Mouse (Mus musculus) bone marrow, adult 2 months (tissue): ENCODE results near the gene Macf1. TPM values are rescaled to one million over a fixed set of nuclear protein-coding genes. Genes with fewer than 3 reads are reported as not detected.
"Not testable (repeated sequence)": the region's sequence is repeated elsewhere in the genome, so short reads cannot be mapped to it uniquely, and the experiment has no call there.

Source experiments
- H3K27ac ChIP-seq: fragments of 200-500 bp; 2 replicates; pipeline ENCODE4 v1.5.1; 2012; ENCODE audit warnings: low read depth, mild to moderate bottlenecking, control low read depth, inconsistent platforms, low read length; ENCODE audit not compliant: control insufficient read depth, poor library complexity, insufficient read depth
- H3K4me1 ChIP-seq: fragments of 200-500 bp; 2 replicates; pipeline ENCODE4 v1.6.1; 2011; ENCODE audit warnings: low read length; ENCODE audit not compliant: control insufficient read depth, insufficient read depth
- H3K4me3 ChIP-seq: fragments of 200-500 bp; replicated peaks from 2 replicates; pipeline ENCODE3; 2011; ENCODE audit warnings: mild to moderate bottlenecking, low read depth, low read length, control low read depth; ENCODE audit not compliant: control insufficient read depth
- CTCF ChIP-seq: fragments of 200-500 bp; IDR thresholded peaks from 2 replicates; pipeline ENCODE4 v1.5.1; 2011; ENCODE audit warnings: low read length, control low read depth; ENCODE audit not compliant: control insufficient read depth, insufficient read depth
- POLR2A ChIP-seq: fragments of 200-500 bp; IDR thresholded peaks from 2 replicates; pipeline ENCODE4 v1.6.1; 2011; ENCODE audit warnings: low read depth, mild to moderate bottlenecking, control low read depth, low read length, borderline replicate concordance; ENCODE audit not compliant: control insufficient read depth
- WGBS: fragments of 180-500 bp; shearing (Covaris S2); methylation state at CpG from one replicate; pipeline ENCODE4 v1.1.7; 2018; 5-methylcytosine and 5-hydroxymethylcytosine counted together
- polyA plus RNA-seq: library from polyadenylated mRNA; stranded (reverse); fragments of >200 nt; gene quantifications from 2 replicates; pipeline ENCODE4 v1.2.4, GENCODE M21; 2011; ENCODE audit warnings: low replicate concordance; ENCODE audit not compliant: missing spikeins, insufficient read depth, insufficient read length

The Macf1 gene
- polyA plus RNA-seq, 1 experiment, result 124 TPM

- 86% methylated on average over 4 of the region's 4 CpGs for WGBS
- Histone ChIP-seq H3K4me1 (no peaks in the 10 kb centered on the region), H3K27ac (no peak overlapping the region), H3K4me3 (no peak overlapping the region)
- no peak for TF ChIP-seq POLR2A
- TF ChIP-seq CTCF, result no peak
Measured at GRCm38 (mm10) chr4:123654566-123654965, 29.6 kb downstream of the Macf1 start.

GRCm38 (mm10) chr4:123653446-123653845, 30.7 kb downstream of the Macf1 start:
- WGBS, result 88% methylated on average over 5 of the region's 5 CpGs
- not testable (repeated sequence) for H3K4me3 ChIP-seq, H3K27ac ChIP-seq, H3K4me1 ChIP-seq

- Histone ChIP-seq H3K4me1 (no peaks in the 10 kb centered on the region), H3K27ac (no peak overlapping the region), H3K4me3 (no peak overlapping the region)
- 89% methylated on average over 3 of the region's 3 CpGs for WGBS
- no peak for TF ChIP-seq CTCF
- TF ChIP-seq POLR2A, result no peak
Measured at GRCm38 (mm10) chr4:123652130-123652529, 32.0 kb downstream of the Macf1 start.

- no peak overlapping the region for H3K4me3 ChIP-seq
- no peak overlapping the region for H3K27ac ChIP-seq
- TF ChIP-seq POLR2A (no peak), CTCF (no peak)
- WGBS, result 84% methylated on average over 6 of the region's 6 CpGs
- no peaks in the 10 kb centered on the region for H3K4me1 ChIP-seq
Measured at GRCm38 (mm10) chr4:123649131-123649530, 35.0 kb downstream of the Macf1 start.

GRCm38 (mm10) chr4:123647668-123648067, 36.5 kb downstream of the Macf1 start:
- Histone ChIP-seq H3K4me1 (no peaks in the 10 kb centered on the region), H3K4me3 (no peak overlapping the region), H3K27ac (no peak overlapping the region)
- 87% methylated on average over 4 of the region's 4 CpGs for WGBS
- TF ChIP-seq POLR2A (no peak), CTCF (no peak)

- TF ChIP-seq CTCF (no peak), POLR2A (no peak)
- Histone ChIP-seq H3K4me3 (no peak overlapping the region), H3K4me1 (no peaks in the 10 kb centered on the region), H3K27ac (no peak overlapping the region)
- 56% methylated on average over 2 of the region's 2 CpGs for WGBS
Measured at GRCm38 (mm10) chr4:123647109-123647508, 37.1 kb downstream of the Macf1 start.

- H3K4me3 ChIP-seq, result no peak overlapping the region
- H3K27ac ChIP-seq, result no peak overlapping the region; the same call in 1 of the 2 replicates
- 90% methylated on average over 3 of the region's 3 CpGs for WGBS
- H3K4me1 ChIP-seq, result no peaks in the 10 kb centered on the region
- TF ChIP-seq POLR2A (no peak), CTCF (no peak)
Measured at GRCm38 (mm10) chr4:123645246-123645845, 38.8 kb downstream of the Macf1 start.

- H3K4me1 ChIP-seq, result no peaks in the 10 kb centered on the region
- 81% methylated on average over 6 of the region's 6 CpGs for WGBS
Measured at GRCm38 (mm10) chr4:123643561-123643960, 40.6 kb downstream of the Macf1 start.

GRCm38 (mm10) chr4:123642877-123643276, 41.3 kb downstream of the Macf1 start:
- no peaks in the 10 kb centered on the region for H3K4me1 ChIP-seq
- WGBS, result 81% methylated on average over 5 of the region's 5 CpGs
- TF ChIP-seq POLR2A (no peak), CTCF (no peak)
- H3K4me3 ChIP-seq, result no peak overlapping the region
- no peak overlapping the region for H3K27ac ChIP-seq

More at GRCm38 (mm10) chr4:123643561-123643960, 40.6 kb downstream of the Macf1 start:
- no peak overlapping the region for H3K4me3 ChIP-seq
- no peak for TF ChIP-seq POLR2A
- TF ChIP-seq CTCF, result no peak
- no peak overlapping the region for H3K27ac ChIP-seq
